Mouse (Mus musculus): ENCODE results near the gene Il25. TPM values are rescaled to one million over a fixed set of nuclear protein-coding genes. Genes with fewer than 3 reads are reported as not detected.
"Not testable (repeated sequence)": the region's sequence is repeated elsewhere in the genome, so short reads cannot be mapped to it uniquely, and the experiment has no call there.

The Il25 gene
- total RNA-seq, 2 experiments from 2014 or later = not detected

DNA sequence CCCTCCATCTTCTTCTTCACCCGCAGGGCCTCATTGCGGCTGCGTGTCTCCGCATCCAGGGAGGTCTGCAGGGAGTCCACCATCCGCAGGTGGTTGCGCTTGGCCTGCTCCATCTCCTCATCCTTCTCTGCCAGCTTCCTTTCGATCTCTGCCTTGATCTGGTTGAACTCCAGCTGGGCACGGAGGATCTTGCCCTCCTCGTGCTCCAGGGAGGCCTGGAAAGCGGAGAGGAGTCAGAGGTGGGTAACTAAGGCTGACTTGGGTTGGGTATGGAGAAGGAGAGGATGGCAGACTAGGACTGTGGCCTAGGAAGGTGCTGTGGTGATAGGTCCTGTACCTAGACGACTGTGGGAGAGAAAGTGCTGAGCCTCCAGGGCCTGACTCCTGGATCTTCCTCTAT lies 14.5 kb downstream of the Il25 start:
- ATAC-seq (replicated peaks; ENCODE audit: low FRiP score, poor library complexity, severe bottlenecking) = not testable (repeated sequence)

DNA sequence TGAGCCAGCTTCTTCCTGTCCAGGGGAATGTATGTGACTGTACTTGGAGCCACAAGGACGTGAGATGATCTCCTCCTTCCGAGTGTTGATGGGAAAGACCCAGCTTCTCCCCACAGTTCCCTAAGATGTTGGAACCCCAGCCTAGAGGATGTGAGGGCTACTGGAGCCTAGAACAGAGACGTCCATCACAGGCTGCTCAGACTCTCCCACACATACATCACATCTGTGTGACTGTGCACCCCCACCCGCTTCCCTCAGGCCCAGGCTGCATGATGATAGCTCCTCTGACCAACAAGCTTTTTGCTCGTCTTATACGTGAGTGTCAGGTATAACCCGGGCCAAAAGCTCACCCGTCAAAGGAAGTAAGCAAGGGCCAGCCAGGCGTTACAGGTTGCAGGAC lies 16.3 kb downstream of the Il25 start:
- ATAC-seq (replicated peaks; ENCODE audit: low FRiP score, poor library complexity, severe bottlenecking) = no peak

- ATAC-seq (replicated peaks; ENCODE audit: low FRiP score, poor library complexity, severe bottlenecking) = no peak
Observed at GRCm38 (mm10) chr14:54950493-54950892, 18.0 kb downstream of the Il25 start.

DNA sequence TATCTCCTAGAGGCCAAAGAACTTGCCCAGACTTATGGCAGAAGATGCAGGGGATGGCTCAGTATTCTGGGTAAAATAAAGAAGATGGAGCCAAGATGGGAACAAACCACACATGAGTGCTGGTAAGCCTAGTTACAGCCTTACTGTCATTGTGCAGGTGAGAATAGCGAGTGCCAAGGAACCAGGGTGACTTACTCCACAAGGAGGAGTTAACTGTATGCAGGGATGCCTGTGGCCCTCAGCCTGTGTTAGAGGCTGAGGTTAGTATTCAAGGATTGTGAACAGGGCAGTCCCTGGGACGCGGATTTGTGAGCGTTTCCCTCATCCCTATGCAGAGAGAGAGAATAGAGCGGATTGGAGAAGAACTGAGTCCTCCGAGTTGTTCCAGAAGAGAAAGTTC lies 19.1 kb downstream of the Il25 start:
- no peak for ATAC-seq (replicated peaks; ENCODE audit: low FRiP score, poor library complexity, severe bottlenecking)

DNA sequence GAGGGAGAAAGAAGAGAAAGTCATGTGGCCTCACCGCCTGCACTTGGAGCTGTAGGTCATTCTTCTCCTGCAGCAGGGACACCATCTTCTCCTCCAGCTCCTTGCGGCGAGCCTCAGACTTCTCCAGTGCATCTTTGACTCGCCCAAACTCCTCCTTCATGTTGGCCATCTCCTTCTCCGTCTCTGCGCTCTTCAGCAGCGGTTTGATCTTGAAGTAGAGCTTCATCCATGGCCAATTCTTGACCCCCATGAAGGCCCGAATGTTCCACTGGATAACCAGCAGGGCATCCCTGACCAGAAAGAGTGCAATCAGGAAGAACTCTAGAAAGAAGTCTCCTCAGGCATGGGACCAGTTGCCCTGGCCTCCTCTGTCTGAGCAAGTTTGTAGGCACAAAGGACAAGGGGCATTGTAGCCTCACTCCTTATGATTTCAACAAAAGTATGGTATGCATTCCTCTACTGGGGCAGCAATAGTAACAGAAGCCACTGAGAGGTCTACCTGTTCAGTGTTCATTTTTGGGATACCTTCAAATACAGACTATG lies 21.2 kb downstream of the Il25 start:
- ATAC-seq (replicated peaks; ENCODE audit: low FRiP score, poor library complexity, severe bottlenecking) = no peak

DNA sequence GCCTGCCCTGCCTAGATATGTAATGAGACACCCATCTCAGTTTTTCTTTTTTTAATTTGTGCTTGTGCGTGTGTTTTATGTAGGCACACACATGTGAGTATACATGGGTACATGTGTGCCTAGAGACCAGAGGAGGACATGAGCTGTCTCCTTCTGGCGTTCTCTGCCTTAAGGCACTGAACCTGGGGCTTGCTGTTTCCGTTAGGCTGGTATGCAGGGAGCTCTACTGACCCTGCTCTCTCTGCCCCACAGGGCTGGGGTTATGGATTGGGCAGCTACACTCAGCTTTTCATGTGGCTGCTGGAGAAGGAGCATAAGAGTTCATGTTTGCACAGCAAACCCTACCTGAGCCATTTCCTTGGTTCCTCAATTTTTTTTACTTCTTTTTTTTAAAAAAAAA lies 22.0 kb downstream of the Il25 start:
- ATAC-seq (replicated peaks; ENCODE audit: low FRiP score, poor library complexity, severe bottlenecking) = no peak

DNA sequence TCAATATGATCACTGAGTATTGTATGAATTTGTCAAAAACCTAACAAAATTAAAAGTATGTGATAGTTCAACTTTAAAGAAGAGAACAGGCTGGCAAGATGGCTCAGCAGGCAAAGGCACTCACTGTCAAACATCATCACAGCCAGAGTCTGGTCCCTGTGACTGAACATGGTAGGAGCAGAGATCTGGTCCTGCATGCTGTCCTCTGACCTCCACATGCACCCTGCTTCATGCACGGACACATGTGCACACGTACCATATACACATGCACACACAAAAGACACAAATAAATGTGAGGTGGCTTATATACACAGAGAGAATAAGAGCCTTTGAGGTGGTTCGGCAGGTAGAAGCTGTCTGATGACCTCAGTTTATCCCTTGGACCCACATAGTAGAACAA lies 23.0 kb downstream of the Il25 start:
- ATAC-seq (replicated peaks; ENCODE audit: low FRiP score, poor library complexity, severe bottlenecking) = no peak

- no peak for ATAC-seq (replicated peaks; ENCODE audit: low FRiP score, poor library complexity, severe bottlenecking)
Observed at GRCm38 (mm10) chr14:54956533-54956932, 24.0 kb downstream of the Il25 start.

DNA sequence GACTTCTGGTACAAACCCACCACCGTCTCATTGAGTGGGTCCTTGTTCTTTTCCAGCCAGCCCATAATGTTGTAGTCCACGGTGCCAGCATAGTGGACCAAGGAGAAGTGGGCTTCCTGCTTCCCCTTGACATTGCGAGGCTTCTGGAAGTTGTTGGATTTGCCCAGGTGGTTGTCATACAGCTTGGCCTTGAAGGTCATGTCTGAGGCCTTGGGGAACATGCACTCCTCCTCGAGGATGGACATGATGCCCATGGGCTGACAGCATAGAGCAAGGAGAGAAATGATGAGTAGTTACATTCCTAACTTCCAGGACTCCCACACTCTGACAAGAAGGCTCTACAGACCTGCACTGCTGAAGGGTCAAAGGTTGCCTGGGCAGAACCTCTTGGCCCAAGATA lies 26.0 kb downstream of the Il25 start:
- no peak for ATAC-seq (replicated peaks; ENCODE audit: low FRiP score, poor library complexity, severe bottlenecking)

GRCm38 (mm10) chr14:54959197-54959596 lies 26.7 kb downstream of the Il25 start:
- ATAC-seq (replicated peaks; ENCODE audit: low FRiP score, poor library complexity, severe bottlenecking) = no peak

GRCm38 (mm10) chr14:54959853-54960613 lies 27.5 kb downstream of the Il25 start:
- not testable (repeated sequence) for ATAC-seq (replicated peaks; ENCODE audit: low FRiP score, poor library complexity, severe bottlenecking)

DNA sequence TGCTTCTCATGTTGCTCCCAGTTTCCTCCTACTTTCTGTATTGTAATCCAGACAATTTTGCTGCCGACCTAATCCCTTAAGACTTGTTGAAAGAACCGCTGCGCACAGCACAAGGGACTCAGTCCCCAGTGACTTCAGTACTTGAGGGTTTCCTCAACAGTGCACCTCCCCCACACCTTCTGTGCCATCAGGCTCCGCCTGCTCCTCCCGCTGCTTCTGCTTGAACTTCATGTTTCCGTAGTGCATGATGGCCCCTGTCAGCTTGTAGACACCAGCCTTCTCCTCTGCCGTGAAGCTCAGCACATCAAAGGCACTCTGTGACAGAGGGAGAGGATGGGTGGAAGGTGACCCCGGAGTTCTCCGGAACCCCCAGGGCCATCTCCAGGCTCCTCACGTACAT lies 28.3 kb downstream of the Il25 start:
- ATAC-seq (replicated peaks; ENCODE audit: low FRiP score, poor library complexity, severe bottlenecking) = no peak

- no peak for ATAC-seq (replicated peaks; ENCODE audit: low FRiP score, poor library complexity, severe bottlenecking)
Observed at GRCm38 (mm10) chr14:54961487-54961886, 29.0 kb downstream of the Il25 start.

- no peak for ATAC-seq (replicated peaks; ENCODE audit: low FRiP score, poor library complexity, severe bottlenecking)
Observed at GRCm38 (mm10) chr14:54962714-54963113, 30.2 kb downstream of the Il25 start.

GRCm38 (mm10) chr14:54963727-54964126 lies 31.2 kb downstream of the Il25 start:
- no peak for ATAC-seq (replicated peaks; ENCODE audit: low FRiP score, poor library complexity, severe bottlenecking)

- ATAC-seq (replicated peaks; ENCODE audit: low FRiP score, poor library complexity, severe bottlenecking) = no peak
Observed at GRCm38 (mm10) chr14:54965044-54965443, 32.5 kb downstream of the Il25 start.

- ATAC-seq (replicated peaks; ENCODE audit: low FRiP score, poor library complexity, severe bottlenecking) = no peak
Observed at GRCm38 (mm10) chr14:54965631-54966030, 33.1 kb downstream of the Il25 start.

DNA sequence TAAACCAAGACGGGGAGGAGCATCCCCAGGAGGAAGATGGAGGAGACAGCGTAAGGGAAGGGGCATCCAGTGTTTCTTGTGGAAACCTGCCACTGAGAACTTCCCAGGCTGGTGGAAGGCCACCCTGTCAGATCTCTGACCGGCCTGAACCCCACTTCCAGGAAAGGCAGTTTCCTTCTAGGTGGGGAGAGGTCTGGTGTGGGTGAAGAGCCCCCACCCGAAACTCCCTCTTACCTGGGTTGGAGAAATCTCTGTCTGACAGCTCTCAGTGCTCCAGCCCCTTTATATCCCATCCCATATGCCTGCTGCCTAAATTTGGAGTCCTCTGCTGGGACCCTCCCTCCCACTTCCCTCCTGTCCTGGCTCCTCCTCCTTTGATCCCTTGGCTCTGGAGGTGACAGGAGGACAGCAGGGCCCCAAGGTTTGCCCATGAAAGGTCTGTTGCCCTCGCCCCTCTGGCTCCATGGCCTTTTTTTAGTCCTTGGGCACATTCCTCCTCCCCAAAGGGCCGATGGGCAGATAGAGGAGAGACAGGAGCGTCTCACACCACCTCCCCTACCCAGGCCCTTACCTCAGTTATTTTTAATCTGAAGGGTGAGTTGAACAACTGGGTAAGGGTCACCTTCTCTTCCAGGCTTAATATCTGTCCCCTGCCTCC lies 34.0 kb downstream of the Il25 start, which contains the start of gene Myh6:
Myh6 (minus strand) TSS at position 608 of the 658 bp plus-strand sequence.
- no peak for ATAC-seq (replicated peaks; ENCODE audit: low FRiP score, poor library complexity, severe bottlenecking)

DNA sequence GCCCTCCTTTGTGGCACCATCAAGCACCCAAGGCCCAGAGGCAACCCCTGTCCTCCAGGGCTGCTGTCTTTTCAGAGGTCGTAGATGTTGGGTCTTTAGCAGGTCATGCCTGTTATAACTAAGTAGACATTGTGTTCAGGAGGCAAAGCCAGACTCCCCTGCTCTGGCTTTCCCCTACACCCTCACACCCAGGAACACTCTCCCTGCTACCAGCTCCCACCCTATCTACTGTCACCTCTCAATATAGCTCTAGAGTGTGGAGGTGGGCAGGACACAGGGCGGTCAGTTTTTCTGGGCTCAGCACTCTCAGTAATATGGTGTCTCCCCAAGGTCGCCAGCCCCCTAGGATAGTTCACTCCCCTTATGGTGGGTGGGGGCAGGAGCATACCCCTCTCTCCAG lies 35.4 kb downstream of the Il25 start:
- ATAC-seq (replicated peaks; ENCODE audit: low FRiP score, poor library complexity, severe bottlenecking) = no peak

DNA sequence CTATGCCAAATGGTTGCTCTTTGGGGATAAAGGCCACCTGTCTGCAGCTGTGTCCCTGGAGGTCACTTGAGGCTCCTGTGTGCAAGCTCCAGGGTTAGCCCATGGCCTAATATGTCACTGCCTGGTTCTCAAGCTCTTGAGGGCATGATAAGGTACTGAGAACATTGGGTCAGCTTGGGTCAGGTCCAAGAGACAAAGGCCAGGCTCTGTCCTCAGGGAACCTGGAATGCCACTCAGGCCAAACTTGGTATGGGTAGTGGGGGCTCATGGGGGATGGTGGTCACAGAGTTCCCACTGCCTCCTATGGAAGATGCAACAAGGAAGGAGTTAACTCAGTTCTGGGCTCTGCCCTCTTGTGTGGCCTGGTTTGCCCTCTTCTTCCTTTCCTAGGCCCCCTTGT lies 35.8 kb downstream of the Il25 start:
- ATAC-seq (replicated peaks; ENCODE audit: low FRiP score, poor library complexity, severe bottlenecking) = no peak

DNA sequence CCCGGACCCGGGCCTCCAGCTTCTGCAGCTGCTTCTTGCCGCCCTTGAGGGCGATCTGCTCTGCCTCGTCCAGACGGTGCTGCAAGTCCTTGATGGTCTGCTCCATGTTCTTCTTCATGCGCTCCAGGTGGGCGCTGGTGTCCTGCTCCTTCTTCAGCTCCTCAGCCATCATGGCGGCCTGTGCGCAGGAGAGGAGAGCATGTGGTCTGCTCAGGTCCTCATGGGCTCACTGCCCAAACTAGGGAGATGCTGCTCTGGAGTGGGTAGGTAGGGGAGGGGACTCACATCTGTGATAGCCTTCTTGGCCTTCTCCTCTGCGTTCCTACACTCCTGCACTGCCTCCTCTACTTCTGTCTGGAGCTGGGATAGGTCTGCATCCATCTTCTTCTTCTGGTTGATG lies 40.3 kb downstream of the Il25 start:
- not testable (repeated sequence) for ATAC-seq (replicated peaks; ENCODE audit: low FRiP score, poor library complexity, severe bottlenecking)

Data from erythroblast, adult 5-6 weeks (primary cell).